Mouse (Mus musculus) kidney, adult 2 months (tissue): Measurements from ENCODE around the gene Thbs4.

ENCODE experiments used
- CTCF ChIP-seq: fragments of 200-500 bp; conservative IDR thresholded peaks from 2 replicates; pipeline ENCODE4 v1.5.1; 2011; ENCODE audit warnings: low read depth, mild to moderate bottlenecking, control low read depth, low read length, moderate library complexity, mixed read lengths; ENCODE audit not compliant: insufficient read depth, insufficient read length
- POLR2A ChIP-seq: fragments of 200-500 bp; IDR thresholded peaks from one replicate; pipeline ENCODE4 v1.6.1; 2011; ENCODE audit warnings: low read depth, low read length, control low read depth

DNA sequence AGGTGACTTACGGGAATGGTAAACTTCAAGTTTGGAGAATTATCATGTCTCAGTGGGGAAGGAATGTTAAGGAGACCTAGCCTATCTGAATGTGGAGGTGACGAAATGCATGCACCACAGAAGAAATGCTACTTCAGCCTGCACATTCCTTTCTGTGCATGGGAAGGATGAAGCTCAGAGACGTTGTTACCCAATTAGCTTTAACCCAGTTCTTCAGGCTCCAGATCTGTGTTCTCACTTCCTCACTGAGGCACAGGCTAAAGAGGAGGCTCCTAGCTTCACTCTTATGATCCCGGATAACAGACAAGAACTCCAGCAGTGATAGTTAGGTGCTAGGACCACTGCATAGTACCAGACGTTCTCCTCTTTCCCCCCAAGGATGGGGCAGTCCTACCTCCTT, 21.7 kb upstream of the Thbs4 start:
- no peak for TF ChIP-seq CTCF
- TF ChIP-seq POLR2A = no peak
